Mouse (Mus musculus) megakaryocyte-erythroid progenitor cell, adult 5-6 weeks (primary cell): ENCODE measurements around the gene Olfr156. TPM values are rescaled to one million over a fixed set of nuclear protein-coding genes. Genes with fewer than 3 reads are reported as not detected.
"Not testable (repeated sequence)": the region's sequence is repeated elsewhere in the genome, so short reads cannot be mapped to it uniquely, and the experiment has no call there.

Experiments
- ATAC-seq: replicated peaks from 2 replicates; pipeline ENCODE4 v1.8.0; 2016; ENCODE audit warnings: mild to moderate bottlenecking, inconsistent platforms; ENCODE audit not compliant: severe bottlenecking, poor library complexity, low FRiP score, low TSS enrichment
- total RNA-seq, 2 experiments: library from RNA; stranded (forward) in 1 of 2; stranded (reverse) in 1 of 2; fragments of 200-1000, 215-1000 nt in 1 of 2; fragments of >200 nt in 1 of 2; fragmentation: Nextera tagmentation in 1 of 2; gene quantifications; 2 replicates each; pipeline ENCODE4 v1.2.3; 2014 to 2017

The Olfr156 gene
- total RNA-seq (2014; fragmentation: Nextera tagmentation) (not detected in 2 replicates), total RNA-seq (2017) (not detected in 2 replicates)

DNA sequence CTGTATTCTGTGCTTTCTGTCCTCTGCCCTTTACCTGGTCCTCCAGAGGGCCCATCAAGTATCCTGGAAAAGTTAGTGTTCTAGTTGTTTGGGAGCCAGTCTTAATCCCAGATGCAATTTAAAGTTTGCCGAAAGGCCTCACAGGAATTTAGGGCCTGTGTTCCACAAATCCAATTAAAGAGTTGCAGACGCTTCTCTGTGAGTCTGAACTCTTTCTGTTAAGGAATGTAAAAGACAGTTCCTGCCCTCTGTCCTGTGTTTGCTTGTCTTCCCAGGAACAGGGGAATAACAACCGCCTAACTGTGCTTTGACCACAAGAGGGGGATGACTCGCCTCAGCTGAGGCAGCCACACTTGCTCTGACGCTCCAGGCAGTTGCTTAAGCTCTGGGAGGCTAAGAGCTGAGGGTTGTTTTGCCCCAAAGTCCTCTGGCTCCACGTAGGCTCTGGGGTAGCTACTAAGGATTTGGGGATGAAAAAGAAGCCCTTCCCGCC lies at the start of gene Olfr156:
Olfr156 (minus strand) TSS at position 51 of the 493 bp plus-strand sequence.
- ATAC-seq: no peak

DNA sequence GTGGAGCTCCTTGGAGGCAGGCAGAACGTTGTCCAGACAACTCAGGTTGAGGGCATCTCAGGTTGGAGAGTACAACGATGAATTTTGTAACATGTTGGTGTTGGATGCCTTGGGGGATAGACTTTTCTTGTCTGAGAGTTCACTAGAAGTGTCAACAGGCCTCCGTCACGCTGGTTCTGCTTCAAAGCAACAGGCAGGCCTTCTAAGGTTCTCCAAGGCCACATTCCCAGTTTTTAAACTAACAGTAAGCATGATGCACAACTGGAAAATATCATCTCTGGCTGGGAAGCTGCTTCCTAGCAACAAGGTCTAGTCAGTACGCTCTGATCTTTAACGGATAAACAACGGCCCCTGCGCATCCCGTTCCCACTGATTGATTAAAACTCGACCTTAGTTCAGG lies 46.1 kb upstream of the Olfr156 start:
- no peak for ATAC-seq

DNA sequence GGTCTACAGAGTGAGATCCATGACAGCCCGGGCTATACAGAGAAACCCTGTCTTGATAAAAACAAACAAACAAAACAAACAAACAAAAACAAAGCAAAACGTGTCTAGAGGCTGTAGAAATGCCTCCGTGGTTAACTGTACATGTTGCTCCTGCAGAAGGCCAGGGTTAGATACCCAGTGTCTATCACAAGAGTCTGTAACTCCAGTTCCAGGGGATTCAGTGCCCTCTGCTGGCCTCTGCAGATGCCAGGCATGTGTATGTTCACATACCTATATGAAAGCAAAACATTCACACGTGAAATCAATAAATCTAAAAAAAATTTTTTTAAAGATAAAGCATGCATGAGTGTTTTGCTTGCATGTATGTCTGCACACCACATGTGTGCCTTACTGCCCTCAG lies 39.6 kb upstream of the Olfr156 start:
- no peak for ATAC-seq

DNA sequence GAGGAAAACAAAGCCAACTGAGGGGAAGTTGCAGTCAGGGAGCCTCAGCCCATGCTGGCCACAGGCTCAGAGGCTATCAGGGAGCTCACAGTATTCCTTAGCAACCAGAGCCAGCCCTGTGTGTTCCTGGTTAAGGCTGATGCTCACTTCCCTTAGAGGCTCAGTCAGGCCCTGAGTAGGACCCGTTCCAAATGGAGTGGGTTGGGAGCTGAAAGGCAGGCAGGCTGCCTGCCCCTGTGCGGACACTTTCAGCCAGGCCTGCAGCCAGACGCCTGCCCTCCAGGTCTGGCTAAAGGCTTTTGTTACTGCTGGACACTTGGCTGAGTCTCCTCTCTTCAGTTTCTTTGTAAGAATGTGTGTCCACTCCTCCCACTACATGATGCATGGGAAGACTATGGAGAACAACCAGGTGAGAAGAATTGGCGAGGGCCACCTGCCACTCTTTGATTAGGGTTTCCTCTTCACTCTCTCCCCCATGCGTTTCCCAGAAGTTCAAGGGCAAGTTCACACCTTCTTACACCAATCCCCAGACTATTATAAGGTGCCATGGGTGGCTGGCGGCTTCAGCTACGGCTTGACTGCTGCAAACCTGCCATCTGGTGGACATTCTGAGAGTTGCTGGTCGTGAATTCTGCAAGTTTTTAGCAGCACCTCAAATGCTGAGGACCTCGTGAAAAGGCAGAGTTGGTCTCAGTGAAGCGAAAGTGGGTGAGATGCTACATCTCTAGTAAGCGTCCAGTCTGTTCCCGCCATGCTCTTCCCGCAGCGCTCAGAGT lies 37.2 kb upstream of the Olfr156 start:
- peak; percentile 87 for ATAC-seq

DNA sequence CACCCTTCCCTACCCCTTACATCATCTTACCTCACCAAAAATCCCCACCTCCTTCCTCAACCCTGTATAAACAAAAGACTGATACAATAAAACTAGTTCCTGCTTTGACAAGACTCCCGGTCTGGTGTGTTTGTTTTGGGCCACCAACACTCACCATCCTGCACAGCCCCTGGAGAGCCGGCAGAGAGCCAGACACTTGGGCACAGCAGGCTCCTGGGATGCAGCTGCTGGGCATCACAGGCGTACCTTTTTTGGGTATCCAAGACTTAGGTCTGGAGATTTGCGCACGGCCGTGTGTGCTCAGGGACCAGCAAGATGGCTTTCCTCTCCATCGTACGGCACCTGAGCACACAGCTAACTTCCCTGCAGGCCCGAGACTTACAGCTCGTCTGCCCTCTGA lies 36.2 kb upstream of the Olfr156 start:
- no peak for ATAC-seq

DNA sequence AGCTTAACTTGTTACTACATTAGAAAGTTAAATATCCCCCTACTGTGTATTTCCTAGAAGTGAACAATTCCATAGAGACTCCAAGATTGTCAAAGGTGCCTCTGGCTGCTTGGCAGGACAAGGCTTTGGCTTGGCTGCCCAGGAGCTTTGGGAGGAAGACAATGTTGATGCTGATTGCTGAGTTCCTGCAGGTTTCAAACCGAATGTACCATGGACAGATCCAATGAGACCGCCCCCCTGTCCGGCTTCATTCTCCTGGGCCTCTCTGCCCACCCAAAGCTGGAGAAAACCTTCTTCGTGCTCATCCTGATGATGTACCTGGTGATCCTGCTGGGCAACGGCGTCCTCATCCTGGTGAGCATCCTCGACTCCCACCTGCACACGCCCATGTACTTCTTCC lies 30.4 kb upstream of the Olfr156 start:
- no peak for ATAC-seq

DNA sequence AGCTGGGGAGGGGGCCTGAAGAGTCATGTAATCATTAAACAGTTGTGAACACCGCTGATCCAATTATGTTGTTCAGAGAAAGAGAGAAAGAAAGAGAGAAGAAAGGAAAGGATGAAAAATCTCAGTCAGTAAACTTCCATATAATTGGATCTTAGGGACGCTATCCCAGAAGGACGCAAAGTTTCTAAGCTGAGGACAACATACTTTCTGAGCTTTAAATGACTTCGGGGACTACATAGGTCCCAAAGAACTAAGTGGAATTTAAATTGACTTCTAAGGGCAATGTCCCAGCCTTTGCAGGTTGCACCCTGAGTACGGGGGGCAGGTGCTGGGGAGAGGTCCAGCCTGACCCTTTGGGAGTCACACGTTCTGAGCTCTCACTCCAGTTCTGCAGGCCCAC lies 27.6 kb upstream of the Olfr156 start, which contains the start of gene Olfr155:
Olfr155 (plus strand) TSS at position 301 of the 400 bp plus-strand sequence.
- ATAC-seq: no peak

DNA sequence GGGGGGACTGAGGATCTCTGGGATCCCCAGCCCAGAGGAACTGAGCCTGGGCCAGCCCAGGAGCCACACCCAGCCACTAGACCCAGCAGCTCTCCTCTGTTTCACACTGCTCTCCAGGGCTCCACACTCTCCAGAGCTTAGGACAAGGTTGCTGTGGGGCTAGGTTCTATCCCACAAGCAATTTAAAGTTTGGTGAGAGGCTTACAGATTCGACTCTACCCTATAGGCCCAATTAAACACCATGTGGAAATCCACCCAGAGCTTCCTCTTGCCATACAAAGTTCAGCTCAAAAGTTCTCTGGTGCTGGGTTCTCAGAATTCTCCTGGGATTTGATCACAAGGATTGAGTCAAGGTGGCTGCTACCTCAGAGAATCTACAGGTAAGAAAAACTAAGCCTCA lies 16.4 kb upstream of the Olfr156 start, which contains the start of gene Olfr157:
Olfr157 (minus strand) TSS at position 101 of the 400 bp plus-strand sequence.
- ATAC-seq: no peak

DNA sequence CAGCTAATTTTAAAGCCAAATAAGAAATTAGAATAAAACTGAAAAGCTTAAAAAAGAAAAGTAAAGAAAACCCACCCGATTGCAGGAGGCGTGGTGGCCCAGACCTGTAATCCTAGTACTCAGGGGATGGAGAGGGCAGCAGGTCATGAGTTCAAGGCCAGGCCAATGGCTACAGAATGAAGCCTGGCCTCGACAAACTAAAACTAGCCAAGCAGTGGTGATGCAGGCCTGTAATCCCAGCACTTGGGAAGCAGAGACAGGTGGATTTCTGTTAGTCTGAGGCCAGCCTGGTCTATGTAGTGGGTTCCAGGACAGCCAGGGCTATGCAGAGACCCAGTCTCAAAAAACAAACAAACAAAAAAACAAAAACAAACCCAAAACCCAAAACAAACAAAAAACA lies 14.6 kb upstream of the Olfr156 start:
- ATAC-seq: no peak

DNA sequence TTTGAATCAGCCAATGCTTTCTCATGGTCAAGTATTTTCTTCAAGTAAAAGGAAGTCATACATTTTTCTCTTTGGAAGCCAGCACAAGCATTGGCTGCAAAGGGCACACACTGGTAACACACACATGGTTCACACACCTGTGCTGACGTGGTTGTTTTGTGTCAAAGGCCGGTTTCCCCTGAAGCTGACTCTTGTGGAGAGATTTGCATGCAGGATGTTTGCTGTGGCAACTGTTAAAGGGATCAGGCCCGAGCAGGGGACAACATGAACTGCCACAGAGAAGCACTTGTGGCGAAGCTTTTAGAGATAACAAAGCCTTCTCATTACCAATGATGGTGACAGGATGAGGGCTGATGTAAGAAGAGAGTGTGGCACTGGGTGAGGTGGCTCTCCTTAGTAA lies 11.1 kb upstream of the Olfr156 start:
- ATAC-seq: no peak

DNA sequence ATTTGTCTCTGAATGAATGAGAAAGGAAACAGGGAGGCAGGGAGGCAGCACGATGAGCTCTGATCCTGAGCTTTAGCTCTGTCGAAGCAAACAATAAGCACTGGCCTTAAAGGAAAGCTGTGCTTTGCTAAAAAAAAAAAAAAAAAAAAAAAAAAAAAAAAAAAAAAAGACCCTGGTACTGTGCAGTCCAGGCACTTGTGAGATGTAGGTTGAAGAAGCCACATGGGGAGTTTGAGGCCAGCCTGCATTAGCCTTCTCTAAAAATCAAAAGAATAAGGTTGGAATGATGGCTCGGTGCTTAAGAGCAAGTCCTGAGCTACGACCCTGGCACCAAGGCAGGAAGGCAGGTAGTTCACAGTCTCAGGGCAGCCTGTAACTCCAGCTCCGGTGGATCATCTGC lies 10.1 kb upstream of the Olfr156 start:
- ATAC-seq: no peak

DNA sequence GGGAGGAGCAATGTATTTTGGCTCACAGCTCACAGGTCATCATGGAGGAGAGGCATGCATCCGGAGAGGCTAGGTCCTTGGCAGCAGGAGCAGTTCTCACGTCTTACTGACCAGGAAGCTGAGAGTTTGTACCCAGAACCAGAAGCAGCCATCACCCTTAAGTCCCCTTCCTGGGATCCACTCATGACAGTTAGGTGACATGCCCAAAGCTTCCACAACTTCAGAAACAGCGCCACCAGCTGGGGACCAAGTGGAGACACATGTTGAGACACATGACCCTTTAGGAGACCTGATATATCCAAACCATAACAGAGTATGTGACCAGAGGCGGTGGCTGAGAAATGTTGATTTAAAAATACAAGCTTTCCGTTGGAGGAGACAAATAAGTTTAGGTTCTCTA lies 8.3 kb upstream of the Olfr156 start:
- ATAC-seq: no peak

DNA sequence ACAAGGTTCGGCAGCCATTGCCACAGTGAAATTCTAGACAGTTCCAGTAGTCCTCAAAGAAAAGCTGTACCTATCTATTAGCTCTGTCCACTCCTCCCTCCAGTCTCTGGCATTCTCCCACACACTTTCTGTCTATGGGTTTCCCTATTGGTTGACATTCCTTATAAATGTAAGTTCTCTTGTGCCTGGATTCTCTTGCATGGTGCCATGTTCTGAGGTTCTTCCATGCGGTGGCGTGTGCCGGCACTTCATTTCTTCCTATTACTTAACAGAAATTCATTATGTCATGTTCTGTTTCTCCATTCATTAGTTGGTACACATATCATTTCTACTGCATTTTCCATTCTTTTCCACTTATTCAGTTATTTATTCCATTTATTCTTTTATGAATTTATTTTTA lies 5.1 kb upstream of the Olfr156 start:
- no peak for ATAC-seq

DNA sequence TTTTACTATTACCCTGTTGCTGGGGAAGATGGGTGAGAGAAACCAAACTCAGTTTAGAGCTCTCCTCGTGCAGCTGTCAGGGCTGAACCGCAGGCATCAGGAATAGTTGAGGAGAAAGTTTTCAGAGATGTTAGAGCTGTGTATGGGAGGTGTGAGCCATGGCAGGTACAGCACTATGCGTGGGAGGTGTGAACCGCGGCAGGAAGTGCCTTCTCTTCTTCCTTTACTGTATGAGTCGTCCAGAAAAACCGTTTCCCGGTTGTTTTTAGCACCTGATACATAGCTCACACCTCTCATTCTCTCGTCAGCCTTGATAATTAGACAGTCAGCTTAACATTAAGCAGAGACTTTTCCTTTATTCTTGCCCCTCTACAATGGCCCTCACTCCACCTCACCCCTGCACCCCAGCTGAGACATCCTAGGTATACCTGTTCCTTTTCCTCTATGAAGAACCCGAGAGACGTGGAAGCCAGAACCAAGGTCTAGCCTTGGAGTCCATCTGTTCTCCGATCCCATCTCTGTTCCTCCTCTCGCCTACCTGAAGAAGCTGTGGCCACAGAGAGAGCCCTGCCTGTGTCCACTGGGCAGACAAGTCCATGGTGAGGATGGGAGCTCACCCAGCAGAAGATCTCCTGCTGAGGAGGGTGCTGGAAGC lies 672 bp downstream of the Olfr156 start:
- ATAC-seq: no peak

DNA sequence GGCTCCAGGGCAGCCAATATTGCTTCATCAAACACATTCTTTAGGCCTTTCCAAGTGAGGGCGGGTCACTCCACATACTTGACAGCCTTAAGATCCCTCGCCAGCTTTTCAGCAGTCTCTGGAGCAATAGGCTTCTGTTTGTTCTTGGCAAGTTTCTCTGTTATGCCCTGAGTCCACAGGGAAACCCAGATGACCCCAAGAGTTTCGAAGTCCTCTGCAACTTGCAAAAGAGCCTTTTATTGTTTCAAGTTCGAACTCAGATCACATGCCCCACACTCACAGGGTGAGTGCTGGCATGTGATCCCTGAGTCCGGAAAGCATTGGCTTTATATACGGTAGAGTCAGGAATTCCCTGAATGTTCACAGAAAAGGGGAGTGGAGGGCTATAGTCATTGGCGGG lies 24.8 kb downstream of the Olfr156 start:
- ATAC-seq: no peak

DNA sequence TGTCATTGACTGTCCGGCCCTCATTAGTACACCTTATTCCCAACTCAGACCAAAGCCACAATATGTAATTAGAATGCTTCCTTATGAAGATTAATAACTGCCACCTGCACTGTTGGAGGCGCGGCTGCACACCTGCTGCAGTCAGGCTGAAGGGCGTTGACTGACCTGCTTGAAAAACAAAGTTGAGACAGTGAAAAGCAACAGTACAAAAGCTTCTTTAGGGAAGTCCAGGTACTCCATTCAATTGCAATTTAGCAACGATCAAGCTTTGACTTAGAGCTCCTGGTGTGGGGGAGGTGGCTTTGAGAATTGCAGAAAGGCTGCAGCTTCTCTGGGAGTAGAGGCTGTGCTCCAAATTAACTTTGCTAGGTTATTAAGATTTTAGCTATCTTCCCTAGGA lies 27.9 kb downstream of the Olfr156 start:
- ATAC-seq: not testable (repeated sequence)

DNA sequence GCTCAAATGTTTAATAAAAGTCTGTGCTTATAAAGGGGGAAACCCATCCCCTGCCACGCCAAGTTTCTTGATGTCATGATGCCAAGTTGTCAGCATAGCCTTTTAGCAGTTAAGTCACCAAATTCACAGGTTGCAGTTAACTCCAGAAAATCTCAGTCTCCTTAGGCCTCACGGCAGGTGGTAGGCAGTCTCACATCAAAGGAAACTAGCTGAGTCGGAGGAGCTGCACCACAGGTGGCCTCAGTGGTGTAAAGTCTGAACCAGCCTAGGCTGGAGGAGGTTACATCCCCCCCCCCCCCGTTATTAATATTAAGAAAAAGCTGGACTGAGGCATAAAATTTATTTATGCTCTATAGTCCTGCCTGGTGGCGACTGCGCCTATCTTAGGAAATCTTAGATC lies 28.4 kb downstream of the Olfr156 start:
- no peak for ATAC-seq

DNA sequence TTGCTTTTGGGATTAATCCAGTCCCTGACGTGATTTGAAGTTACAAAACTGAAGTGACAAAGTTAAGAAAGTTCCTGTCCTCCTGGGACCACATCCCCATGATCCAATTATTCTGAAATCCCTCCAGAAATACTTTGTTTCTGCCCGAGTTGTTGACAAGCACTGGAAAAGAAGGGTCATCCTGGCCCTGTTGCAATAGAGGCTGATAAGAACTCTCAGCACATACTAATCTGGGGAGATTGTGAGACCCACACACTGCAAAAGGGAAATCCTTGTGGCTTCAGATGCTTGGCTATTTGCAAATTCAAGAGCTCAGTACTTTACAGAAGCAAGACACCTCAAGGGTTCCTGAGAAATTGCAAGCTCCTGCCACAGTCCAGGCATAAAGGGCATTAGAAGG lies 51.4 kb downstream of the Olfr156 start:
- ATAC-seq: no peak

DNA sequence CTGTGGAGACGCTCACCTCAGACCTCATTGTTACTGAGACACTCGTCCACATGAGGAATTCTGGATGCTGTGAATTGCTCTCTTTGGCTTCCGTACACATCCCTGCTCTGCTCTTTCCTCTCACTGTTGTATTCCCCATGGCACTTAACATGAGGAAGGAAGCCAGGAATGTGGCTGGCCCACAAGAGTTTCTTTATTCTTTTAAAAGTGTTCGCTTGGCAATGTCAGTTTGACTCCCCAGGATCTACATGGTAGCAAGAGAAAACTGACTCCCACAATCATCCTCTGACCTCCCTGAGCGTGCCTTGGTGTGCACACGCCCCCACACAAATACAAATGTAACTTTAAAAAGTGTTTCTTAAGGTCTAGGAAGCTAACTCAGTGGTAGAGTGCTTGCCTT lies 52.1 kb downstream of the Olfr156 start:
- ATAC-seq: no peak

DNA sequence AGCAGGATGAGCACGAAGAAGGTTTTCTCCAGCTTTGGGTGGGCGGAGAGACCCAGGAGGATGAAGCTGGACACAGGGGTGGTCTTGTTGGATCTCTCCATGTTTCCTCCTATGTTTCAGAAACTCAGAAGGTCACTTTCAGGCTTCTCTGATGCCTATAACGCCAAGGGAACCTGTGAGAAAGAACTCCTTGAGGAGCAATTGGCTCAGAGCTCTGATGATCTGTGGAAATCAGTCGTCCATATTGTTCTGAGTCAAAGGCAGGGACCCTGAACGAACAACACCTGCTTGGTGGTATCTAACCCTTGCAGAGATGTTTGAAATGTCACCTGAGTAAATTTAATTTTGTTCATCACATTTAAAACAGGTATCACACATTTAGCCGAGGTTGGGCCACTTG lies 52.8 kb downstream of the Olfr156 start, which contains the start of gene Olfr159:
Olfr159 (minus strand) TSS at position 101 of the 400 bp plus-strand sequence.
- no peak for ATAC-seq
